Mouse (Mus musculus): ENCODE measurements around the gene Mlxip. TPM values are rescaled to one million over a fixed set of nuclear protein-coding genes. Genes with fewer than 3 reads are reported as not detected.

Mlxip gene
- polyA plus RNA-seq, 1 experiment from 2014 or later: 12.4 TPM

GRCm38 (mm10) chr5:123499717-123500116, 105.1 kb downstream of the Mlxip start:
- Histone ChIP-seq H3K4me1 (ENCODE audit: control insufficient read depth, insufficient read depth, low read length) (peaks cover 12% of the 10 kb centered on the region), H3K27ac (ENCODE audit: low read length) (no peak overlapping the region), H3K4me2 (ENCODE audit: low read depth, low read length) (no peak overlapping the region), H3K4me3 (ENCODE audit: low read length) (no peak overlapping the region), H3K36me3 (ENCODE audit: control insufficient read depth, insufficient read depth) (no peaks in the 10 kb centered on the region), H3K27me3 (ENCODE audit: control insufficient read depth, insufficient read depth, low read length) (peaks cover 3% of the 10 kb centered on the region; the same call in 1 of the 2 replicates), H3K9ac (ENCODE audit: low read length) (no peak overlapping the region), H3K9me3 (replicated peaks; ENCODE audit: control insufficient read depth, low read length) (no peaks in the 10 kb centered on the region)
- WGBS: 40% methylated on average over 4 of the region's 4 CpGs
- no peak for ATAC-seq (replicated peaks; ENCODE audit: extremely low read depth, insufficient read depth, low FRiP score)

GRCm38 (mm10) chr5:123501973-123502372, 107.4 kb downstream of the Mlxip start:
- Histone ChIP-seq H3K27me3 (ENCODE audit: control insufficient read depth, insufficient read depth, low read length) (peaks cover 5% of the 10 kb centered on the region), H3K36me3 (ENCODE audit: control insufficient read depth, insufficient read depth) (no peaks in the 10 kb centered on the region), H3K4me2 (ENCODE audit: low read depth, low read length) (no peak overlapping the region), H3K4me1 (ENCODE audit: control insufficient read depth, insufficient read depth, low read length) (peaks cover 12% of the 10 kb centered on the region), H3K9ac (ENCODE audit: low read length) (no peak overlapping the region), H3K4me3 (ENCODE audit: low read length) (no peak overlapping the region), H3K27ac (ENCODE audit: low read length) (no peak overlapping the region), H3K9me3 (replicated peaks; ENCODE audit: control insufficient read depth, low read length) (no peaks in the 10 kb centered on the region)
- 54% methylated on average over 4 of the region's 4 CpGs for WGBS
- no peak for ATAC-seq (replicated peaks; ENCODE audit: extremely low read depth, insufficient read depth, low FRiP score)

Other genes starting within 250 kb of the Mlxip start
- gene Psmd9, start 225.4 kb upstream of the Mlxip start, polyA plus RNA-seq (2015; fragmentation: Nextera tagmentation; extraction: Ambion mirVana): 60.0 and 63.8 TPM in 2 replicates
- gene Hpd, start 212.1 kb upstream of the Mlxip start, polyA plus RNA-seq (2015; fragmentation: Nextera tagmentation; extraction: Ambion mirVana): 0.20 and 0.46 TPM in 2 replicates
- 3.1 and 3.7 TPM in 2 replicates for gene Wdr66, start 142.7 kb upstream of the Mlxip start, polyA plus RNA-seq (2015; fragmentation: Nextera tagmentation; extraction: Ambion mirVana)
- gene Bcl7a, start 51.0 kb upstream of the Mlxip start, polyA plus RNA-seq (2015; fragmentation: Nextera tagmentation; extraction: Ambion mirVana): 14.8 and 15.5 TPM in 2 replicates
- 0.07 and 0.09 TPM in 2 replicates for gene Lrrc43, start 94.5 kb downstream of the Mlxip start, polyA plus RNA-seq (2015; fragmentation: Nextera tagmentation; extraction: Ambion mirVana)
- gene Il31, start 94.7 kb downstream of the Mlxip start, polyA plus RNA-seq (2015; fragmentation: Nextera tagmentation; extraction: Ambion mirVana): not detected in 2 replicates
- 0.11 and 0.17 TPM in 2 replicates for gene B3gnt4, start 115.7 kb downstream of the Mlxip start, polyA plus RNA-seq (2015; fragmentation: Nextera tagmentation; extraction: Ambion mirVana)
- gene Diablo, start 129.4 kb downstream of the Mlxip start, polyA plus RNA-seq (2015; fragmentation: Nextera tagmentation; extraction: Ambion mirVana): 103 and 105 TPM in 2 replicates
- 0.09 and 0.34 TPM in 2 replicates for gene Gm49027, start 130.7 kb downstream of the Mlxip start, polyA plus RNA-seq (2015; fragmentation: Nextera tagmentation; extraction: Ambion mirVana)
- gene Vps33a, start 178.2 kb downstream of the Mlxip start, polyA plus RNA-seq (2015; fragmentation: Nextera tagmentation; extraction: Ambion mirVana): 21.5 and 26.3 TPM in 2 replicates